Mouse (Mus musculus): ENCODE results near the gene Itgb4. TPM values are rescaled to one million over a fixed set of nuclear protein-coding genes. Genes with fewer than 3 reads are reported as not detected.
A peak's percentile ranks its signal among the peaks of the same experiment; 100 is the strongest.

Gene Itgb4
- polyA plus RNA-seq, 1 experiment from 2014 or later = 0.77 TPM

DNA sequence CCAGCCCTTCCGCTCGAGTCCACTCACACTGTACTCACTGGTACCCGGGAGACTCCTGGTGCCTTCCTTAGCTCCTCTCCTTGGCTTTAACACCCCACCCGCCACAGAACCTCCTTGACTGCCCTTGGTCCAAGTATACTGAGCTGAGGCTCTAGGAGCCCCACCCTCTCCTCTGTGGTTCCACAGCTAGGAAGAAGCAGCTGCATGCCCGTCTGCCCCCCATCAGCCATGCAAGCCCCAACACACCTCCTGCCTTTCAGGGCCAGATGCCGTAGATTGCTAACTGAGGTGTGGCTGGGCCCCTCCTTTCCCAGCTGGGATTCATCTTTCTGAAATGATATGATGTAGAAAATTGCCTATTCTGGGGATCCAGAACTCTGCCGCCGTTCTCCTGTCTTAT lies 29.3 kb upstream of the Itgb4 start:
- H3K36me3 ChIP-seq (ENCODE audit: control insufficient read depth, insufficient read depth, low read length) = peaks cover 21% of the 10 kb centered on the region
- ATAC-seq (replicated peaks; ENCODE audit: low FRiP score) (no peak), DNase-seq (ENCODE audit: low spot score) (no peak)
- H3K9me3 ChIP-seq (ENCODE audit: control insufficient read depth, low read length) = no peaks in the 10 kb centered on the region
- H3K4me3 ChIP-seq (ENCODE audit: low read depth, low read length) = no peak overlapping the region
- no peak overlapping the region for H3K4me2 ChIP-seq
- 89% methylated on average over 8 of the region's 8 CpGs for WGBS
- no peaks in the 10 kb centered on the region for H3K27me3 ChIP-seq (replicated peaks; ENCODE audit: control insufficient read depth, insufficient read depth, low read length)
- H3K27ac ChIP-seq (ENCODE audit: low read depth, low read length) = no peak overlapping the region
- H3K4me1 ChIP-seq (replicated peaks; ENCODE audit: control insufficient read depth, insufficient read depth, low read length) = no peaks in the 10 kb centered on the region
- H3K9ac ChIP-seq (ENCODE audit: low read depth, low read length) = no peak overlapping the region

DNA sequence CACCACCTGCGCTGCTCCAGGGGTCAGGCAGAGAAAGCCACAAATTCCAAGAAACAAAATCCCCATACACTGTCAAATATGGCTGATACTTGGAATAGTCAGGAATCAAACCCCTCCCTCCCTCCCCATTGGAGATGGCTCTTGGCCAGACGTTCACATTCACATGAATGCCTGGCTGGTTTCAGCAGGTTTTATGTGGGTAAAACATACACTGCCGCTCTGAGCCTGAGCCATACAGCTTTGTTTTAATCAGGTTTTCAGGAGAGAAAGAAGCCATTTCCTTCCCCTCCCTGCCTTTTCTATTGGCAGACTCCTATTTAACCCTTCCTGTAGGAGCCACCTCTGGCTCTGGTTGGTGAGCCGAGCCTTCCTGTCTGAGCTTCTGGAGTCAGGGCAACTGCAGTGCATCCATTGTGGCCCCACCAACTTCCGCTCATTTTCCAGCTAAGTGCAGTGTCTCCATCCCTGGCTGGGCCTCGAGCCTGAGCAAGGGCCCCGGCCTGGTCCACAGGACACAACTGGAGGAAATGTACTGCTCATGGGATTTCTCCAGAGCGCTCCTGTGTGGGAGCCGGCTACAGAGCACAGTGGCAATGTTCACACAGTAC lies 28.2 kb upstream of the Itgb4 start:
- peaks cover 22% of the 10 kb centered on the region for H3K36me3 ChIP-seq (ENCODE audit: control insufficient read depth, insufficient read depth, low read length)
- H3K4me3 ChIP-seq (ENCODE audit: low read depth, low read length) = no peak overlapping the region
- H3K9ac ChIP-seq (ENCODE audit: low read depth, low read length) = no peak overlapping the region
- H3K27ac ChIP-seq (ENCODE audit: low read depth, low read length) = no peak overlapping the region
- DNase-seq (ENCODE audit: low spot score) (no peak), ATAC-seq (replicated peaks; ENCODE audit: low FRiP score) (no peak)
- H3K27me3 ChIP-seq (replicated peaks; ENCODE audit: control insufficient read depth, insufficient read depth, low read length) = no peaks in the 10 kb centered on the region
- no peaks in the 10 kb centered on the region for H3K4me1 ChIP-seq (replicated peaks; ENCODE audit: control insufficient read depth, insufficient read depth, low read length)
- no peaks in the 10 kb centered on the region for H3K9me3 ChIP-seq (ENCODE audit: control insufficient read depth, low read length)
- 86% methylated on average over 9 of the region's 9 CpGs for WGBS
- no peak overlapping the region for H3K4me2 ChIP-seq

DNA sequence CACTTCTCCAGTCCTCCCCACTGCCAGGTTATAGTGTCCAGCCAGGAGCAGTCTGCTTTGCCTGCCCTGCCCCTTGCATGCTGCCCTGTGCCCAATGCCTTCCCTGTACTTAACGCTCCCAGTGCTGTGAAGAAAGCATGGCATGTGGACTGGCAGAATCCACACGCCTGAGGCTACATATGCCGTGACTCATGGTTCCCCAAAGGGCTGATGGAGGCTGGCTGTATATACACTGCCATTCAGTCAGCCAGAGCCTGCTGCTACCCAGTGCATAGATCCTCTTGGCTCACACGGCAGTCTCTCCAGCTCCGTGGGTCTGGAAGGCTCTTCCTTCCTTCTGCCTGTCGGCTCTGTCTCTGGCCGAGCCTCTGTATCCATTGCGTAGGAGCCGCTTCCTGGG lies 26.2 kb upstream of the Itgb4 start:
- Histone ChIP-seq H3K4me1 (replicated peaks; ENCODE audit: control insufficient read depth, insufficient read depth, low read length) (no peaks in the 10 kb centered on the region), H3K36me3 (ENCODE audit: control insufficient read depth, insufficient read depth, low read length) (peaks cover 30% of the 10 kb centered on the region), H3K4me3 (ENCODE audit: low read depth, low read length) (no peak overlapping the region), H3K9me3 (ENCODE audit: control insufficient read depth, low read length) (no peaks in the 10 kb centered on the region), H3K4me2 (no peak overlapping the region), H3K9ac (ENCODE audit: low read depth, low read length) (no peak overlapping the region), H3K27ac (ENCODE audit: low read depth, low read length) (no peak overlapping the region), H3K27me3 (replicated peaks; ENCODE audit: control insufficient read depth, insufficient read depth, low read length) (no peaks in the 10 kb centered on the region)
- 93% methylated on average over 9 of the region's 9 CpGs for WGBS
- ATAC-seq (replicated peaks; ENCODE audit: low FRiP score) (no peak), DNase-seq (ENCODE audit: low spot score) (no peak)

DNA sequence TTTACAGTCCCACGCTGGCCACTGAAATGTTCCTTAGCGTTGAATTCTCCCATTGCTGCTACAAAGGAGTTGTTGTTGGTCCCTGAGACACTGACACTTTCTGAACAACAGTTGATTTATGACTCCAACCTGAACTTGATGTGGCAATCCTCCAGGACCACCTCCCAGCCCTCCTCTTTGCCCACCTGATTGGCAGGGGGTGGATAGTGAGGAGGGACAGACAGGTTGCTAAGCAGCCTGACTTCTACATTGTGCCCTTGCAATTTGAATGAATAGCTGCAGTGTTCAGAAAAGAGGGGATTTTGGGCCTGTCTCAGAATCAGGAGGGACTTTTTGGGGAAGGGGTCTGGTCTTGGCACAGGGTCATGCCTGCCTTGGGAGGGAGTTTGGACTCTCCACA lies 23.8 kb upstream of the Itgb4 start:
- H3K27me3 ChIP-seq (replicated peaks; ENCODE audit: control insufficient read depth, insufficient read depth, low read length) = no peaks in the 10 kb centered on the region
- H3K9ac ChIP-seq (ENCODE audit: low read depth, low read length) = no peak overlapping the region
- H3K9me3 ChIP-seq (ENCODE audit: control insufficient read depth, low read length) = no peaks in the 10 kb centered on the region
- DNase-seq (ENCODE audit: low spot score) (no peak), ATAC-seq (replicated peaks; ENCODE audit: low FRiP score) (no peak)
- no peak overlapping the region for H3K4me2 ChIP-seq
- 93% methylated on average over 2 of the region's 2 CpGs for whole genome bisulfite sequencing
- H3K4me1 ChIP-seq (replicated peaks; ENCODE audit: control insufficient read depth, insufficient read depth, low read length) = peaks cover 7% of the 10 kb centered on the region
- H3K36me3 ChIP-seq (ENCODE audit: control insufficient read depth, insufficient read depth, low read length) = peaks cover 32% of the 10 kb centered on the region
- H3K27ac ChIP-seq (ENCODE audit: low read depth, low read length) = no peak overlapping the region
- no peak overlapping the region for H3K4me3 ChIP-seq (ENCODE audit: low read depth, low read length)

DNA sequence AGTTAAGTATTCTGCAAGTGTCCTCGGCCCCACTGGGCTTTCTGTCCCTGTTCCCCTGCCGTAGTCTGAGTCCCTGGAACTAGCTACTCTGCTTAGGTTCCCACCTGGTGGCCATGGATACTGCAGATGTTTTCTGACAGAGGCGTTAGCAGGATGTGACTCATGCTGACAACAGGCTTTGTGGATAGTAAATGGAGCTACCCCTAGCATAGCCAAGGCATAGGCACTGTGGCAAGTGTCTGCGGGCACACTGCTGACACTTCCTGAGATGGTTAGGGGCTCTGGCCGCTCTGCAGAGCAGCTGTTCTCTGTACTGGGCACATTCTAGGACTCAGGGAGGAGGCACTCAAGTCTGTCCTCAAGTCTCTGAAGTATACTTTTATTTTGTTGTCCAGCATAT lies 19.8 kb upstream of the Itgb4 start:
- Histone ChIP-seq H3K36me3 (ENCODE audit: control insufficient read depth, insufficient read depth, low read length) (peaks cover 30% of the 10 kb centered on the region), H3K4me3 (ENCODE audit: low read depth, low read length) (no peak overlapping the region), H3K27ac (ENCODE audit: low read depth, low read length) (no peak overlapping the region), H3K4me1 (replicated peaks; ENCODE audit: control insufficient read depth, insufficient read depth, low read length) (peaks cover 8% of the 10 kb centered on the region), H3K4me2 (no peak overlapping the region), H3K27me3 (replicated peaks; ENCODE audit: control insufficient read depth, insufficient read depth, low read length) (no peaks in the 10 kb centered on the region), H3K9ac (ENCODE audit: low read depth, low read length) (no peak overlapping the region), H3K9me3 (ENCODE audit: control insufficient read depth, low read length) (no peaks in the 10 kb centered on the region)
- 81% methylated on average over 5 of the region's 5 CpGs for WGBS
- DNase-seq (ENCODE audit: low spot score) (no peak), ATAC-seq (replicated peaks; ENCODE audit: low FRiP score) (no peak)

DNA sequence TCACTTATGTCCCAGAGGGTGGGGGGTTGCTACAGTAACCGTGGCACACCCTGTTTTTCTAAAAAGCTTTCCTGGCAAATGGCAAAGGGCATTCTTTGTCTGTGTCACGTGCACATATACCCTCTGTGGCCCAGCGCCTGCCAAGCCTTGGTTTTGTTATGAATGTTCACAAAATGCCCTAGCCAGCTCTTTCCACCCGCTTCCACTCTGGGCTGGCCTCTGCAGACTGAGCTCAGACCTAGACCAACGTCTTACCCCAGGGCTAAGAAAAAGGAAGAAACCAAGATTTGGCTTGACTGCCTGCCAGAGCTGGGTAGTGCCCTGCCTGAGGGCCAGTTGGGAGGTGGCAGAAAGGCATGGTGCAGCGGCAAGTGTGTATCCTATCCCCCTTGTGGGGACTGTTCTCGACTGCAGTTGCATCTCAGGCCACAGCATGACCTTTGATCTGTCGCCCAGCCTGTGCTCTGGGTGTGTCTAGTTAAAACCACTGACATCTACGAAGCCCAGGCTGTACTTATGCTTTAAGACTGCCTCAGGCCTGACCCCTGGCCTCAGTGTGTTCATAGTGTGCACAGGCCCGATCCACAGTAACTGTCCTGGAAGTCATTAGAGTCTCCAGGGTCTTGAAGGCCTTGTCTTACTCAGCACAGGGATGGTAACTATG lies 19.2 kb upstream of the Itgb4 start:
- Histone ChIP-seq H3K27ac (ENCODE audit: low read depth, low read length) (peak overlapping the region; percentile 7; the same call in 1 of the 2 replicates), H3K4me3 (ENCODE audit: low read depth, low read length) (no peak overlapping the region), H3K4me1 (replicated peaks; ENCODE audit: control insufficient read depth, insufficient read depth, low read length) (peaks cover 8% of the 10 kb centered on the region), H3K36me3 (ENCODE audit: control insufficient read depth, insufficient read depth, low read length) (peaks cover 30% of the 10 kb centered on the region), H3K9ac (ENCODE audit: low read depth, low read length) (0 out of 2 replicates have a peak overlapping the region, but pooled peaks have one; percentile 20), H3K27me3 (replicated peaks; ENCODE audit: control insufficient read depth, insufficient read depth, low read length) (no peaks in the 10 kb centered on the region), H3K9me3 (ENCODE audit: control insufficient read depth, low read length) (no peaks in the 10 kb centered on the region), H3K4me2 (no peak overlapping the region)
- 72% methylated on average over 10 of the region's 10 CpGs for WGBS
- ATAC-seq (replicated peaks; ENCODE audit: low FRiP score) = no peak
- no peak for DNase-seq (ENCODE audit: low spot score)

DNA sequence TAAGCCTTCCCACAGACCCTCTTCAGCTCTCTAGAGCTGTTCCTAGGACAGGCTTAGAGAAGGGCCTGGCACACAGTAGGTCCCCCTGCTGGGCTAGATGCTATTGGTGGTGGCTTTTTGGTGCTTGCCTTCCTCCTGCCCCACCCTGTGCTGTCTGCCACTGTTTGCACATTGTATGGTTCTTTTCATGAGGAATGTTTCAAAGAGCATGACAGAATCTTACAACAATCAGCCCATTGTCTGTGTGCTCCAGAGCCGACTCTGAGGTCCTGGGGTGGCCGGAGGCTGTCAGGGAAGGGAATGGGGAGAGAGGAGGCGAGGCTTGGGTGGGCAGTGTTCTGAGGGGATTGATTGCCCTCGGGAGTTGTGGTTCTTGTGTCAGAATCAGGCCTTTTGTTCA lies 18.1 kb upstream of the Itgb4 start:
- WGBS = 77% methylated on average over 4 of the region's 4 CpGs
- peaks cover 32% of the 10 kb centered on the region for H3K36me3 ChIP-seq (ENCODE audit: control insufficient read depth, insufficient read depth, low read length)
- DNase-seq (ENCODE audit: low spot score) (no peak), ATAC-seq (replicated peaks; ENCODE audit: low FRiP score) (no peak)
- H3K4me2 ChIP-seq = no peak overlapping the region
- no peak overlapping the region for H3K27ac ChIP-seq (ENCODE audit: low read depth, low read length)
- H3K4me3 ChIP-seq (ENCODE audit: low read depth, low read length) = no peak overlapping the region
- H3K9ac ChIP-seq (ENCODE audit: low read depth, low read length) = no peak overlapping the region
- no peaks in the 10 kb centered on the region for H3K27me3 ChIP-seq (replicated peaks; ENCODE audit: control insufficient read depth, insufficient read depth, low read length)
- H3K4me1 ChIP-seq (replicated peaks; ENCODE audit: control insufficient read depth, insufficient read depth, low read length) = peaks cover 8% of the 10 kb centered on the region
- H3K9me3 ChIP-seq (ENCODE audit: control insufficient read depth, low read length) = no peaks in the 10 kb centered on the region

DNA sequence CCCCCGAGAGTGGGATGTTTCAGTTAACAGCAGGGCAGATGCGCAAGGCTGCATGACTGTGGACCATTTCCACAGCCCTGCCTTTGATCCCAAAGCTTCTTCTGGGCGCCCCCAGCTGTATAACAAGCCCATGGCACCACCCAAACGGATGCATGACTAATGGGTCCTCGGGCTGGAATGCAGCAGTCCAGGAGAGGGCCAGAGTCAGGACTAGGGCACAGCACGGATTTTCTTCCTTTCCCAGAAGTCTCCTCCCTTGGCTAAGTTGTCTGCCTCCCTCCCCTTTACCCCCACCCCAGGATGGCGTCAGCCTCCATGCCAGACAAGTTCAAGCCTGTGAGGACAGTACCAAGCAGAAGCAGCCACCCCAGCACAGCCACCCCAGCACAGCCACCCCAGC lies 16.5 kb upstream of the Itgb4 start:
- Histone ChIP-seq H3K27ac (ENCODE audit: low read depth, low read length) (no peak overlapping the region), H3K9ac (ENCODE audit: low read depth, low read length) (no peak overlapping the region), H3K4me2 (no peak overlapping the region), H3K4me3 (ENCODE audit: low read depth, low read length) (no peak overlapping the region), H3K27me3 (replicated peaks; ENCODE audit: control insufficient read depth, insufficient read depth, low read length) (no peaks in the 10 kb centered on the region), H3K36me3 (ENCODE audit: control insufficient read depth, insufficient read depth, low read length) (peaks cover 32% of the 10 kb centered on the region), H3K9me3 (ENCODE audit: control insufficient read depth, low read length) (no peaks in the 10 kb centered on the region), H3K4me1 (replicated peaks; ENCODE audit: control insufficient read depth, insufficient read depth, low read length) (peaks cover 8% of the 10 kb centered on the region)
- ATAC-seq (replicated peaks; ENCODE audit: low FRiP score) (no peak), DNase-seq (ENCODE audit: low spot score) (no peak)
- 80% methylated on average over 7 of the region's 7 CpGs for WGBS

DNA sequence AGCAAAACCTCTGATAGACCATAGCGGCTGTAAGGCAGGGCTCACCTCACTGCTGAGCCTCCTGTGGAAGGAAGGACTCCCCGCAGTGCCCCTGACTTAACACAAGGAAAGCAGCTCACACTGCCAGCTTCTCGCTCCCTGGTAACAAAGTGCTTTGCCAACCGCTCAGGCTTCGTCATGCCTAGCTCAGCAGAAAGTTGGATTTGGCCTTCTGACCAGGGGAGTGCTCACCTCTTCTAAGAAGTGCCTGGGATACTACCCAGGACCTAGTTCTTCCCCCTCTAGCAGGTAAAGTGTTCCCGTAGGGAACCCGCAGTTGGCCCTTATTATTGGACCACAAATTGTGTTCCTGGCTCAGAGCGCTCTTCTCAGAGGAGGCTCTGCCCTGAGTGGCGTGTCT lies 15.5 kb upstream of the Itgb4 start:
- Histone ChIP-seq H3K36me3 (ENCODE audit: control insufficient read depth, insufficient read depth, low read length) (peaks cover 34% of the 10 kb centered on the region), H3K27ac (ENCODE audit: low read depth, low read length) (no peak overlapping the region), H3K9me3 (ENCODE audit: control insufficient read depth, low read length) (no peaks in the 10 kb centered on the region), H3K4me2 (no peak overlapping the region), H3K4me3 (ENCODE audit: low read depth, low read length) (no peak overlapping the region), H3K4me1 (replicated peaks; ENCODE audit: control insufficient read depth, insufficient read depth, low read length) (peaks cover 8% of the 10 kb centered on the region), H3K27me3 (replicated peaks; ENCODE audit: control insufficient read depth, insufficient read depth, low read length) (no peaks in the 10 kb centered on the region), H3K9ac (ENCODE audit: low read depth, low read length) (no peak overlapping the region)
- ATAC-seq (replicated peaks; ENCODE audit: low FRiP score) = no peak
- DNase-seq (ENCODE audit: low spot score) = no peak
- 92% methylated on average over 9 of the region's 9 CpGs for WGBS
